In genomic region chr19:60134447-60135328, GRCm38 (mm10) we compare ENCODE assay signal across 9 mouse cellular contexts.
"Had no signal": no experiment of that assay in that cellular context is flagged by ENCODE, and none has a peak within 500 bp of the region (broad histone marks: within the 10 kb centered on the region; RNA-seq: fewer than 3 reads in every experiment).

No protein-coding gene starts in this region.

- H3K27me3 ChIP-seq: midbrain, embryonic 12.5 days had no signal

- DNase-seq: kidney, adult 18-20 months; kidney, postnatal 14 days; lung, adult 2 months; lung, postnatal 36 days; right cerebral cortex, postnatal 14 days; thymus, postnatal 4 days had no signal

- ATAC-seq: lung, postnatal 0 days had no signal

- H3K27ac ChIP-seq: limb, embryonic 10.5 days; midbrain, embryonic 12.5 days had no signal

- H3K4me3 ChIP-seq: limb, embryonic 10.5 days; midbrain, embryonic 12.5 days had no signal

- H3K4me2 ChIP-seq: midbrain, embryonic 12.5 days had no signal

- H3K9ac ChIP-seq: midbrain, embryonic 12.5 days had no signal

- H3K9me3 ChIP-seq: limb, embryonic 10.5 days; midbrain, embryonic 12.5 days had no signal

- H3K36me3 ChIP-seq: limb, embryonic 10.5 days; midbrain, embryonic 12.5 days had no signal

- H3K4me1 ChIP-seq: limb, embryonic 10.5 days; midbrain, embryonic 12.5 days had no signal
